Mouse (Mus musculus) kidney, postnatal 10 days (tissue): Measurements from ENCODE around the gene Phf14.
"Not testable (repeated sequence)": the region's sequence is repeated elsewhere in the genome, so short reads cannot be mapped to it uniquely, and the experiment has no call there.

Experiments used
- DNase-seq: peaks from one replicate; pipeline ENCODE4 v3.0.0; 2021; ENCODE audit warnings: mixed read lengths

Phf14 gene

DNA sequence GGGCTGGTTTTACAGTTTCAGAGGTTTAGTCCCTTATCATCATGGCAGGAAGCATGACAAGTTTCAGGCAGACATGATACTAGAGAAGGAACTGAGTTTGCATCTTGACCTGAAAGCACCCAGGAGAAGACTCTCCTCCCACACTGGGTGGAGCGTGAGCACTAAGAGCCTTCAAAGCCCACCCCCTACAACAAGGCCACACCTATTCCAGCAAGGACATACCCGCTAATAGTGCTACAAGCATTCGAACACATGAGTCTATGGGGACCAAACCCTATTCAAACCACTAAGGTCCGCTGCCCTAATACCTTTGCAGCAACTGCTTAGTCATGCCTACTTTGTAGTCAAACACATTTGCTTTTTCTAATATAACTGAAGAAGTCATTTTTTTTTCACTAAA is 189.5 kb downstream of the Phf14 start:
- no peak for DNase-seq

DNA sequence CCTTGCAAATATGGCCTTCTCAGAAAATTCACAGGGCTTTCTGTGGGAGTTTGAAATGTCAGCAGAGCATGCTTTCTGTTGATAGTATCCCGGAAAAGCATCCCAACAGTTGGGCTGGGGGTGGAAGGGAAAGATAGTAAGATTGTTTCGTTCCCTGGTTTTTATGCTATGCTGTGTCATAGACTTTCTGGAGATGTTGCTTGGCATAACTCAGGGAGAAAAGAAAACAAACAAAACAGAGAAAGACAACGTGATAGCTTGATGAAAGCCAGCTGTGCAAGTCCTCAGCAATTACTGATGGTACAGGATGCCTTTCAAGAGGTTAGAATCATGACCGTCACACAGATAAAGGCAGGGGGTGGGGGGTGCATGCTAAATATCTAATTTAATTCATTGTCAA is 197.5 kb downstream of the Phf14 start:
- DNase-seq, result peak; percentile 28

DNA sequence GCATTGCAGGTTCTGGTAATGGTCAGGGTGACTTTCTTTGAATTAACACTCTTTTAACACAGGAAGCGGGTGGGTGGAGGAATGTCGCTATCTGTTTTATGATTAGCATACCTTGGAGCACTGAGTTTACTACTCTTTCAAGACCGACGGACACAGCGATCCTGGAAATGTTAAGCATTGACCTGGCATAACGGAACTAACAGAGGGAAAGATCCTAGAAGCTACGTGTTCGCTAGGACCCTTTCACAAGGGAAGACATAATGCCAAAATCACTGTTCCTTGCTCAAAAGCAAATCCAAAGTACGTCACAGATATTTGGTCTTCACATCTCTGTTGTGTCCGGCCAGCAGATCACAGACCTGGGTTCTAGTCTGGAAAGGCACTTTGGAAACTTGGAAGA is 199.7 kb downstream of the Phf14 start:
- DNase-seq, result no peak

DNA sequence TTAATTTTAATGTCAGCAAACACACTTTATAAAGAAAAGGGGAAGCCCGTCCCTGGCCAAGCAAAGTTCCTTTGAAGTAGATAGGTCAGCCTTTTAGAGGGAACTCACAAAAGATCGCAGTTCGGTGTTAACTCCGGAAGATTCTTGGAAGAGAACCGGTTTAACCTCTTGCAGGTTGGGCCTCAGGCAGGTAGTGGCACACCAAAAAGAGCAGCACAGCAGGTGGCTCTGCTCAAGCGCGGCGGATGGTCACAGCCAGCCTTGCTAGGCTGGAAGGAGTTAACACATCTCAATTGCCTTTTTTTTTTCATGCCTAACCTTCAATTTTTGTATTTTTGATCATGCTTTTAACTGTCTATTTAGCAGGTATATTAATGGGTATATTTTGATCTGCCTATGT is 200.2 kb downstream of the Phf14 start:
- DNase-seq, result no peak

DNA sequence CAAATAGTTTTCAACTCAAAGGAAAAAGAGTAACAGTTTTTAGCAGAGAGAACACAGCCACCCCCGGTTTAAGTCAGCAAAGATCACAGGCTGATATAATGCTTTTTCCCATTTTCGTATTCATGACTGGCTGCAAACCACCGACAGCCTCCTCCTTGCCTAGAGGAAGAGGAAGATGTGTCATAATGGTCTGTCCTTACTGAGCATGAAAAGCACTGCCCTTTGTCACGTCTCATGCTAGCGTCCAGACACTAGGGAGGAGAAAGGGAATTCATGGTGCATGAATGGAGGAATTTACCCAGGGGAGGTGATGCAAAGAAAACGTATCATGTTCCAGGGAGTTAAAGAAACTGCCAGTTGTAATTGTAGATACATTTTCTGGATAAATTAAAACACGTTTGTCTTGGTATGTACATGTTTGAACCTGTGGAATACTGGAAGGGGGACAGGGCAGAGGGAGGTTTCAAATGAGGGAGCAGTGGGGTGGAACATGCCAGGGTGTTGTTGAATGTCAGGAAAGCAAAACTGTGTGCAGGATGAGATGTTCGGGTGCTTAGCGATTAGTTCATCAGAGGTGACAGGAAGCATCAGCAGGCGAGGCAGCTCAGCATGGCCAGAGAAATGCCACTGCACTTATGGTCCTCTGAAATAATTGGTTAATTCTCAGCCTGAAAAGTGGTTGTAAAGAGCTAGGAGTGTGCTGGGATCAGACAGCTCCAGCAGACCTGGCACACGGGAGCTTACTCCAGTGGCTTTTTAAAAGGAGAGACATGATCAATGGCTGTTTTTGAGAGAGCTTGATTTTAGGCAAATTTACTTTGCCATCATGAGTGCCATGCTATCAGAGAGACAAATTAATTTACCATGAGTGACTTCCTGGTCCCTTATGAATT is 209.6 kb downstream of the Phf14 start:
- no peak for DNase-seq

DNA sequence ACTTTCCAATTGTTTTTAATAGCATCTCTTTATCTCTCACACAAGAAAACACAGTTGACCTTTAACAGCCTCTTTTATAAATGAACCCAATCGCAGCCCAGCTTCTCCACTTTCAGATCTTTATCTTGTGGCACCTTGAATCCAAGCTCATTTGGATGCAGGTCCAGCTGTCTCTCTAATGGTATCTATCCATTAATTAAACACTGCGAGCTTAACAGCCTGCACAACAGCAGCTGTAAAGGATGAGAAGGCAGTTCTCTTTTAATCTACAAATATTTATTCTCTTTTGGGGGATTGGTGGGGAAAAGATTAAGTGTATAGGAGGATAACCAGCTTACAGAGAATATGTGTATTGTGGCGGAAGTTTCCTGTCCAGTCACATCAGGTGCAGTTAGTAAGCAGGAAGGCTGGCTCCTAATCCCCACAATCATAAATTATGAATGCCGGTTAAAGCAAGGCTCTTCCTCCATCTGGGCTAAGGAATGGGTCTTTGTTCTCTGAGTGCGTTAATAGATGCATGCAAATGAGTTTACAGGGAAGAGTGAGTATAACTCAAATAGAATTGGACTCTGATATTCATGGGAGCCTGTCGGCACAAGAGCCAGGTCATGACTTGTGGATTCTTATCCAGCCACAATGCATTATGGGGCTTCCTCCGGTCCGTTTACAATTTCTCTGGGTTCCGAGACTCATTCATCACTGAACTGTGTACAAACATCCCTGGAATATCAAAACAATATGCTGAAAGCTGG is 210.4 kb downstream of the Phf14 start:
- DNase-seq, result peak; percentile 15

DNA sequence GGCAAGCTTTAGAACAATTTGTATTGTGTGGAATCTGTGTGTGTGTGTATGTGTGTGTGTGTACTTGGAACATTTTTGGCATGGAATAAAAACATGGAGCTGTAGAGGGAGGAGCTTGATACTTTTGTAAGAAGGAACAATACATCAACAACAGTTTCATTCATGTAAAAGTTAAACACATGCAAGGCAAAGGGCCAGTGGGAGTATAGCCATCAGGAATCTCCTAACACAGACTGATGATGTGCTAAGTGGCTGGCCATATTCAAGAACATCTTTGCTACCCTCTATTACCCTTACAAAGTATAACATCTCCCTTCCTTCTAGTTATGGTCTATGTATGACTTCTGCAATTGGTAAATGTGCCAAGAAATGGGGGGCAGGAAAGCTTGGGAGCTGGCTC is 215.2 kb downstream of the Phf14 start:
- DNase-seq, result no peak

DNA sequence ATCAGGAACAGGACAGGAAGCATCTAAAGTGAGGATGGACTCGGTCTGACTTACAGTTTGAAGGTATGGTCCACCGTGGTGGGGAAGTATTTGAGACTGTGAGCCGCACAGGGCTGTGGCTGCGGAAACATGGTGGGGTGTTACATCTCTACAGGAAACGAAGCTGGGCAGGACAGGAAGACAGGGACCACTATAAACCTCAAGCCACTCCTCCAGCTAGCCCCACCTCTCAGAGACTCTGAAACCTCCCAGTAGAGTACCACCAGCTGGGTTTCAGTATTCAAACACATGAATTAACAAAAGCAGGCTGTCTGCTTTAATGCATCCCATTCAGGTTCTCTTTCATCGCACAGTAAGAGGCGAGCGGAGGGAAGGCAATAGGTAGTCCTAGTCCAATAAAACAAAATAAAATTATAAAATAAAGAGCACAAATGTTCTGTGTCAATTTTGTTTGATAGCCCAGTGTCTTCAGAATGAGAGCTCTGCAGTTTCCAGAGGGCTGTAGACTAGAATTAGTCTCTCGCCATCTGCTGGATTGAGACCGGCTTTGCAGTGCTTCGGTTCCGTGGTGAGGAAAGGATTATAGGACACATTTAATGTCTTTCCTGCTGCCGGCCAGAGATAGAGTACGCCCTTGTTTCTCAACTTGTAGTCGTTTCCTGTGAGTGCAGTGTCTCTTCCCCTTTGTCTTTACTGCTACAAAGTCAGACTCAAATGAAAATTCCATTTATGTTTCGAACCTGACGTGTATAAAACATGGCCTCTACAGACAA is 217.6 kb downstream of the Phf14 start:
- peak; percentile 78 for DNase-seq

DNA sequence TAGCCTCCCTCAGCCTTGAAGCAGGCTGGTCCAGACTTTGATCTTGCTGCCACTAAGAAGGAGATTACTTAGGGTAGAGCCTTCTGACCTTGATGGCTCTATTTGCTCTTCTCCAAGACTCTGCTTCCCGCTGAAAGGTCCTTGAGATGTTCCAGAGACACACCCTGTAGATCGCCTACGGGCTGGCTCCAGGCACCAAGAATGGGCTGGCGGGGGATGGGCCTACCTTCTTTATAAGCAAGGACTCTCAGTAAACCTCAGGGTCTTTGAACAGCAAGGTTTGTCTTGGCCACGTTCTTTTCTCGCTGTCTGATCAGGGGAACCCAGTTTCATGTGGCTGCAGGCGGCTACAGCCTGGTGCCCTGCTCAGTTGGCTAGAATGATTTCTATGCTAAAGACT is 219.0 kb downstream of the Phf14 start:
- DNase-seq, result not testable (repeated sequence)

DNA sequence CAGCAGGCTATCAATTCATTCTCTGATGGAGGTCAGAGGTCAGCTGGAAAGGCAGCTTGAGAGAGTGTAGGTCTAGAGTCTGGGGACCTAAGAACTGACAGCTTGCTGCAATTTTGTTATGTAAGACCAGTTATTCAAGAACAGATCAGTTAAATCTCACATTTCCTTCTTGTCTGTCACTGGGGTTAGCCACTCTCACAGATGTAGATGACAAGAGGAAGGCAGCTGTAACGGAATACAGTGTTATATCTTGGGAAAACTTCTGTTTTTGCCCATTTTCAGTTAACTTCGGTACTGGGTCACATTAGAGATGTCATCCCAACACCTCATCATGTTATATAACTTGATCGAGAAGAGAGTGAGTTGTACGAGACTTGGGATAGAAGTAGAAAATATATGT is 219.7 kb downstream of the Phf14 start:
- DNase-seq, result no peak
